Mouse (Mus musculus): ENCODE results near the gene Acsl4. TPM values are rescaled to one million over a fixed set of nuclear protein-coding genes. Genes with fewer than 3 reads are reported as not detected.
A peak's percentile ranks its signal among the peaks of the same experiment; 100 is the strongest.

Gene Acsl4
- total and polyA plus RNA-seq, 2 experiments = 6.0 to 38.3 TPM

DNA sequence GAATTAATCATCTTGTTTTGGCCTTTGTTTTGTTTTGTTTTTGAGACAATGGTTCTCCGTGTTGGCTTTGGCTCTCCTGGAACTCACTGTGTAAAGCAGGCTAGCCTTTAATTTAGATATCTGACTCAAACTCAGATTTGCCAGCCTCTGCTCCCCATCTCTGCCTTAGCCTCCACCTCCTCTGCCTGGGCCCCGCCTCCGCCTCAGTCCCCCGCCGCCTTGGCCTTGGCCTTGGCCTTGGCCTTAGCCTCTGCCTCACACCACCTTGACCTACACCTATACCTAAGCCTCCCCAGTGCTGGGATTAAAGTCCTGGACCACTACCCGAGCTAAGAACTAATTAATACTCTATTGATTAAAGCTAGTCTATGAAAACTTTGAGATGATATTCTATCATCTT lies 2.2 kb downstream of the Acsl4 start:
- H3K27me3 ChIP-seq (ENCODE audit: control insufficient read depth, insufficient read depth, low read length) = no peaks in the 10 kb centered on the region
- no peak for DNase-seq (ENCODE audit: extremely low read depth, low read depth, low spot score)
- TF ChIP-seq CTCF (IDR thresholded peaks at IDR 0.05; ENCODE audit: low read depth, low read length) = no peak
- TF ChIP-seq POLR2A (IDR thresholded peaks at IDR 0.05; ENCODE audit: extremely low read depth, insufficient read depth, low read length) = no peak
- peak overlapping the region; percentile 61; the same call in 1 of the 2 replicates for H3K9ac ChIP-seq (ENCODE audit: low read depth, low read length)
- peaks cover 17% of the 10 kb centered on the region for H3K4me1 ChIP-seq (ENCODE audit: control insufficient read depth, insufficient read depth, low read length)
- H3K79me2 ChIP-seq (ENCODE audit: control insufficient read depth, insufficient read depth, low read length) = peaks cover 11% of the 10 kb centered on the region; the same call in 1 of the 2 replicates
- H3K27ac ChIP-seq (replicated peaks; ENCODE audit: insufficient read depth, low read depth, low read length) = 0 out of 2 replicates have a peak overlapping the region, but pooled peaks have one; percentile 39
- 64% methylated on average over 6 of the region's 6 CpGs for WGBS
- no peaks in the 10 kb centered on the region for H3K36me3 ChIP-seq (ENCODE audit: control insufficient read depth, insufficient read depth, low read length)
- H3K4me3 ChIP-seq (ENCODE audit: insufficient read depth, low read depth, low read length) = peak overlapping the region; percentile 48; the same call in 1 of the 2 replicates

DNA sequence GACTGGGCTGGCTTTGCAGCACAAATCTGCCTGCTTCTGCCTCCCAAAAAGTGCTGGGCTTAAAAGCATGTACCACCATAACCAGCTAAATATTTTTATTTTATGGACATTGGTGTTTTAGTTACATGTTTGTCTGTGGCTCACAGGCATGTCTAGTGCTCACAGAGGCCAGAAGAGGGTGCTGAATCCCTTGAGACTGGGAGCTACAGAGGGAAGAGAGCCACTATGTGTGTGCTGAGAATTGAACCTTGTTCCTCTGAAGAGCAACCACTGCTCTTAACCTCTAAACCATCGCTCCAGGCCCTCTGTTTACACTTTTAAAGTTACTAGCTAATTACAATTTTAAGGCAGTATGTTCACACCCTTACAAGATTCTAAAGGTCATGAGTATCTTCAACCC lies 2.7 kb downstream of the Acsl4 start:
- Histone ChIP-seq H3K27me3 (ENCODE audit: control insufficient read depth, insufficient read depth, low read length) (no peaks in the 10 kb centered on the region), H3K9ac (ENCODE audit: low read depth, low read length) (no peak overlapping the region), H3K27ac (replicated peaks; ENCODE audit: insufficient read depth, low read depth, low read length) (no peak overlapping the region), H3K4me3 (ENCODE audit: insufficient read depth, low read depth, low read length) (no peak overlapping the region), H3K79me2 (ENCODE audit: control insufficient read depth, insufficient read depth, low read length) (peaks cover 11% of the 10 kb centered on the region; the same call in 1 of the 2 replicates), H3K36me3 (ENCODE audit: control insufficient read depth, insufficient read depth, low read length) (no peaks in the 10 kb centered on the region), H3K4me1 (ENCODE audit: control insufficient read depth, insufficient read depth, low read length) (peaks cover 17% of the 10 kb centered on the region)
- DNase-seq (ENCODE audit: extremely low read depth, low read depth, low spot score) = peak; percentile 56
- WGBS = 31% methylated on average over 1 of the region's 1 CpGs
- peak; percentile 40 for TF ChIP-seq CTCF (IDR thresholded peaks at IDR 0.05; ENCODE audit: low read depth, low read length)
- no peak for TF ChIP-seq POLR2A (IDR thresholded peaks at IDR 0.05; ENCODE audit: extremely low read depth, insufficient read depth, low read length)

DNA sequence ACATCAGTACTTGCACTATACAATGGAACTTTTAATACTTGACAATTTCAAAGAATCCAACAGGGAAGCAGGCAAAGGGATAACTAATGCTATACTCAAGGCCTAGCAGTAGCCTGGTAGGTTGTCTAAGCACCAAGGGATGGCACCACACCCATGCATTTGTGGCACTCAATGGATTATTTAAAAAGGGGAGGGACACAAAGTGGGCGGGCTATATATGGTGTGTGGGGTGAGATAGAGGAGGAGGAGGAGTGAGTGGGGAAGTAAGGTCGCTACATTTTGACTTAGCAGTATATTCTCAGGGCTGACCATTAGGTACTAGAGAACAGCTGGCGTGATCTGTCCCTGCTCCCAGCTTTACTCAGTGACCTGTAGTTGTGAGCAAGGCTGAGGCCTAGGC lies 5.4 kb downstream of the Acsl4 start:
- H3K27me3 ChIP-seq (ENCODE audit: control insufficient read depth, insufficient read depth, low read length) = no peaks in the 10 kb centered on the region
- peaks cover 16% of the 10 kb centered on the region for H3K4me1 ChIP-seq (ENCODE audit: control insufficient read depth, insufficient read depth, low read length)
- H3K4me3 ChIP-seq (ENCODE audit: insufficient read depth, low read depth, low read length) = no peak overlapping the region
- no peak for DNase-seq (ENCODE audit: extremely low read depth, low read depth, low spot score)
- no peak overlapping the region for H3K9ac ChIP-seq (ENCODE audit: low read depth, low read length)
- H3K36me3 ChIP-seq (ENCODE audit: control insufficient read depth, insufficient read depth, low read length) = no peaks in the 10 kb centered on the region
- peaks cover 14% of the 10 kb centered on the region; the same call in 1 of the 2 replicates for H3K79me2 ChIP-seq (ENCODE audit: control insufficient read depth, insufficient read depth, low read length)
- H3K27ac ChIP-seq (replicated peaks; ENCODE audit: insufficient read depth, low read depth, low read length) = no peak overlapping the region
- 80% methylated on average over 3 of the region's 3 CpGs for WGBS
- TF ChIP-seq POLR2A (IDR thresholded peaks at IDR 0.05; ENCODE audit: extremely low read depth, insufficient read depth, low read length) = no peak
- no peak for TF ChIP-seq CTCF (IDR thresholded peaks at IDR 0.05; ENCODE audit: low read depth, low read length)

DNA sequence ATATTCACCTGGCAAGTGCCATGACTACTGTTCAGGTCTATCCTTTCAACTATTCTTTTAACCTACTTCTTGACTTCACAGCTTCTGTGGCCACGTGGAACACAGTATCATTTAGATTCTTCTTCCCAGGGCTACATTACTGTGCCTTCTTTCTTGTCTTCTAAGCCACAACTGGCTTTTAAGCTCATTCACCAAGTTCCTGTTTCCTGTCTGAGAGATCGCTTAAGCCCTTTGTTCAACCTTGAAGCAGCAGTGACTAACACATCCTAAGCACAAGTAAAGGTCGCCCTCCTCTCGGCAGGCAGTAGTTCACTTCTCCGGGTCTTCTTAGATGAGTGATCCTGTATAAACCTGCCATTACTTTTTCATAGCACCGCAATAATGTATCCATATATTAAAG lies 10.4 kb downstream of the Acsl4 start:
- Histone ChIP-seq H3K4me1 (ENCODE audit: control insufficient read depth, insufficient read depth, low read length) (peaks cover 6% of the 10 kb centered on the region; the same call in 1 of the 2 replicates), H3K4me3 (ENCODE audit: insufficient read depth, low read depth, low read length) (no peak overlapping the region), H3K9ac (ENCODE audit: low read depth, low read length) (no peak overlapping the region), H3K27me3 (ENCODE audit: control insufficient read depth, insufficient read depth, low read length) (no peaks in the 10 kb centered on the region), H3K27ac (replicated peaks; ENCODE audit: insufficient read depth, low read depth, low read length) (no peak overlapping the region), H3K36me3 (ENCODE audit: control insufficient read depth, insufficient read depth, low read length) (no peaks in the 10 kb centered on the region), H3K79me2 (ENCODE audit: control insufficient read depth, insufficient read depth, low read length) (peaks cover 4% of the 10 kb centered on the region; the same call in 1 of the 2 replicates)
- DNase-seq (ENCODE audit: extremely low read depth, low read depth, low spot score) = no peak
- 76% methylated on average over 6 of the region's 6 CpGs for WGBS
- no peak for TF ChIP-seq CTCF (IDR thresholded peaks at IDR 0.05; ENCODE audit: low read depth, low read length)
- no peak for TF ChIP-seq POLR2A (IDR thresholded peaks at IDR 0.05; ENCODE audit: extremely low read depth, insufficient read depth, low read length)

DNA sequence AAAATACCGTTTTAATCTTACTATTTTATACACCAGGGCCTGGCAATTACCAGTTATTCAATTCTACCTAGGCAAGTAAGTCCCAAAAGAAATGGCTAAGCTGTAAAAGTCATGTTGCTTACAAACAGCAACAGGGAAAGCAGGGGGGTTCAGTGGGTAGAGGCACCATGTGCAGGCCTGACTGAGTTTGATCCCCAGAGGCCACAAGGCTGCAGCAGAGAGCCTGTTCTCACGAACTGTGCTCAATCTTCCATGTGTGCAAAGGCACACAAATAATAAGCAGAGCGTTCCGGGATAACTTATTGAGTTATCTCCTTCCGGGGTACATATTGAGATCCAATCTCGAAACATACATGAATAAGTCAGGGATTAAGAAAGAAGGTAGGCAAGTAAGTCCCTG lies 12.3 kb downstream of the Acsl4 start:
- 76% methylated on average over 6 of the region's 6 CpGs for WGBS
- Histone ChIP-seq H3K27ac (replicated peaks; ENCODE audit: insufficient read depth, low read depth, low read length) (no peak overlapping the region), H3K79me2 (ENCODE audit: control insufficient read depth, insufficient read depth, low read length) (peaks cover 2% of the 10 kb centered on the region; the same call in 1 of the 2 replicates), H3K4me3 (ENCODE audit: insufficient read depth, low read depth, low read length) (no peak overlapping the region), H3K9ac (ENCODE audit: low read depth, low read length) (no peak overlapping the region), H3K36me3 (ENCODE audit: control insufficient read depth, insufficient read depth, low read length) (no peaks in the 10 kb centered on the region), H3K4me1 (ENCODE audit: control insufficient read depth, insufficient read depth, low read length) (peaks cover 6% of the 10 kb centered on the region; the same call in 1 of the 2 replicates), H3K27me3 (ENCODE audit: control insufficient read depth, insufficient read depth, low read length) (no peaks in the 10 kb centered on the region)
- no peak for DNase-seq (ENCODE audit: extremely low read depth, low read depth, low spot score)
- TF ChIP-seq CTCF (IDR thresholded peaks at IDR 0.05; ENCODE audit: low read depth, low read length) (no peak), POLR2A (IDR thresholded peaks at IDR 0.05; ENCODE audit: extremely low read depth, insufficient read depth, low read length) (no peak)

DNA sequence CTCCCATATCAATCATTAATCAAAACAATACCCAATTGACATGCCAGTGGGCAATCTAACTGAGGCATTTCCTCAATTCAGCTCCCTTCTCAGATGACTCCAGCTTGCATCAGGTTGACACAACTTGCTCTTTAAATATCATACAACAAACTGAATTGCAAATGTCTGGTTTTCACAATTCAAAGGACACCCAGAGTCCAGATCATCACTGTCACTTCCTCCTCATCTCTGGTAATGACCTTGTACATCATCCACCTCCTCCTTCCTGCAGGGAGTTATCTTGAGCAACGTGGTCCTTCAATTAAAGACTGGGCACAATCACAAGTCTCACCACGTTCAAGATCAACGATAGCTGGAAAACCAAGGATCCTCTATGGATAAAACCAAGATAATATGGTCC lies 13.0 kb downstream of the Acsl4 start:
- Histone ChIP-seq H3K79me2 (ENCODE audit: control insufficient read depth, insufficient read depth, low read length) (no peaks in the 10 kb centered on the region; the same call in 1 of the 2 replicates), H3K27ac (replicated peaks; ENCODE audit: insufficient read depth, low read depth, low read length) (no peak overlapping the region), H3K27me3 (ENCODE audit: control insufficient read depth, insufficient read depth, low read length) (no peaks in the 10 kb centered on the region), H3K36me3 (ENCODE audit: control insufficient read depth, insufficient read depth, low read length) (no peaks in the 10 kb centered on the region), H3K4me3 (ENCODE audit: insufficient read depth, low read depth, low read length) (no peak overlapping the region), H3K9ac (ENCODE audit: low read depth, low read length) (no peak overlapping the region), H3K4me1 (ENCODE audit: control insufficient read depth, insufficient read depth, low read length) (peaks cover 4% of the 10 kb centered on the region; the same call in 1 of the 2 replicates)
- DNase-seq (ENCODE audit: extremely low read depth, low read depth, low spot score) = no peak
- no peak for TF ChIP-seq POLR2A (IDR thresholded peaks at IDR 0.05; ENCODE audit: extremely low read depth, insufficient read depth, low read length)
- TF ChIP-seq CTCF (IDR thresholded peaks at IDR 0.05; ENCODE audit: low read depth, low read length) = no peak
- WGBS = 45% methylated on average over 3 of the region's 3 CpGs

Measured in liver, adult 2 months (tissue).